Mouse (Mus musculus) cortical plate, adult 2 months (tissue): ENCODE measurements at regions not wholly inside any gene's neighbourhood (a gene's known extent, or its start where the extent isn't known, plus 50 kb on each side); places are given as distances from the start of the nearest gene placed in this dataset.

Experiments
- H3K27ac ChIP-seq: fragments of 200-500 bp; 2 replicates; pipeline ENCODE4 v1.5.1; 2012; ENCODE audit warnings: low read length, control low read depth, inconsistent platforms; ENCODE audit not compliant: insufficient read depth
- H3K4me1 ChIP-seq: fragments of 200-500 bp; 2 replicates; pipeline ENCODE4 v1.6.1; 2011; ENCODE audit warnings: low read length; ENCODE audit not compliant: control insufficient read depth, insufficient read depth
- H3K4me3 ChIP-seq: fragments of 200-500 bp; 2 replicates; pipeline ENCODE4 v1.5.1; 2011; ENCODE audit warnings: mild to moderate bottlenecking, low read length, control low read depth; ENCODE audit not compliant: insufficient read depth
- CTCF ChIP-seq: fragments of 200-500 bp; IDR thresholded peaks from 2 replicates; pipeline ENCODE4 v1.5.1; 2011; ENCODE audit warnings: mild to moderate bottlenecking, control low read depth, low read length; ENCODE audit not compliant: insufficient read depth; ENCODE audit errors: extremely low read depth
- POLR2A ChIP-seq: fragments of 200-500 bp; IDR thresholded peaks from 2 replicates; pipeline ENCODE4 v1.6.1; 2011; ENCODE audit warnings: mild to moderate bottlenecking, low read length, control low read depth; ENCODE audit not compliant: insufficient read depth; ENCODE audit errors: extremely low read depth

DNA sequence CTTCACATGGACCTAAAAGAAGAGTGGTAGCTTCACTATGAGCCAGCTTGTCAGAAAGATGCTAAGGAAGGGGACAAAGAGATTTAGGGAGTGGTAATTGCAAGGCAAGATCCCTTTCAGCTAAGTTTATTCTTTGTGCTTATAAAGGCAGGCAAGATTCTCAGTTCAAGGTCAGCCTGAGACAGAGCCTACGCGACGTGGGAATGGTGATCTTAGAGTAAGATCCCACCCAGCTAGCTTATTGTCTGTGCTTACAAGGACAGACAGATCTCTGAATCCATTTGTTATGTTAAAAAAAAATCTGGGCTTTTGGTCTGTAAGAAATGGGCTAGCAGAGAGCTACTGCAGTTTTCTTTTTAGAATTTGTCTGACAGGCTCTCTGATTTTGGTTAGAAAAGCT lies 253.3 kb upstream of the Ptbp2 start:
- Histone ChIP-seq H3K27ac (no peak overlapping the region), H3K4me1 (no peaks in the 10 kb centered on the region), H3K4me3 (no peak overlapping the region)
- TF ChIP-seq POLR2A, result no peak
- no peak for TF ChIP-seq CTCF

DNA sequence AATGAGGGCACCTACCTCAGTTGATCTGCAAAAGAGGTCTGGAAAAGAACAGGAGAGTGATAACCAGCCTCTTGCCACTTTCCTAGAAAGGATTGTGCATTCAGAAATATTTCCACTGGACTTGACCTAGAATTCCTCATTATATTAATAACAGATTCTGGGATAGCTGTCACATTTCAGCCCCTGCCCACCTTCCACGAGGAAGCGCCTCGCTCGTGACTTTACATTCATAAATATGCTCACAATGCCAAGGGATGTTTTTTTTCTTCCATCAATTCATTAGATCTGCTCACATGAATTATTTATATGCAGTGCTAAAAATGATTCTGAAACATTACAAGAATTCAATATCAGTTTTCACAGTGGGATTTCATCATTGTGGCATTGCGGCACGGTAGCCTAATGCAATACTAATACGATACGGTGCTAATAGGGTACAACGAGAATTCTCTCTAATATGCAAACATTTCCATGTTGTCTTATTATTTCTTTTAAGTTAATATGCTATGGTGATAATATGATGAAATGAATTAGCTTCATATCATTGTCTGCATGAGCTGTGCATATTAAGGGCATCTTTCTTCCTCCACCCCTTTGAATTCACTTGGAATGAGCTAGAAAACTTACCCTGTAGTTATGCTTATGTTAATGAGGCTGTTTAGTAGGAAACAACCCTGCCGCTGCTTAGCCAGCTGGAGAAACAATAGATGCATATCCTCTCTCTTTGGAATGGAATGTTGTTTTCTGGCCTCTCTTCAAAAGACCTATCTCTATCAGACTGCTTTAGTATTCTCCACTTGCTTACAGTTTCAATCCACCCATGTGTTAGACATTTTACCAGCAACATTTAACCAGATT lies 235.8 kb upstream of the Ptbp2 start:
- TF ChIP-seq CTCF (no peak), POLR2A (no peak)
- H3K27ac ChIP-seq, result no peak overlapping the region
- H3K4me3 ChIP-seq, result no peak overlapping the region
- no peaks in the 10 kb centered on the region for H3K4me1 ChIP-seq

DNA sequence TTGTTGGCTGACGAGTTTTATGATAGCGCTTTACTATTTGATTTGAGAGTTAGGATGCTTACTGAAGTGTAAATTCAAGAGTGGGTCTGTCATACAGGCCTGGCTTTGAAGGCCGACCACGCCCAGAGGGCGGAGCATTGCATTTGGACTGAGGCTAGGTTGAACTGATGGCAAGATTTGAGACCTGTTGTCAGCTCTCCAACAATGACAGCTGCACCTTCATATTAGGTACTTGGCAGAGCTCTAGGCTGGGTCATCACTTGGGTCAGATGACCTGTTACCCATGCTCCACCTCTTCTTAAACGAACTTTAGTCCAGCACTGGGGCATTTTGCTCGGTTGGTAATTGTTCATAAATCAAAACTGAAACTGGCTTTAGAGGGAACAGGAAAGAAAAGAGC lies 231.1 kb upstream of the Ptbp2 start:
- TF ChIP-seq CTCF (no peak), POLR2A (no peak)
- H3K27ac ChIP-seq, result no peak overlapping the region
- no peak overlapping the region for H3K4me3 ChIP-seq
- no peaks in the 10 kb centered on the region for H3K4me1 ChIP-seq

DNA sequence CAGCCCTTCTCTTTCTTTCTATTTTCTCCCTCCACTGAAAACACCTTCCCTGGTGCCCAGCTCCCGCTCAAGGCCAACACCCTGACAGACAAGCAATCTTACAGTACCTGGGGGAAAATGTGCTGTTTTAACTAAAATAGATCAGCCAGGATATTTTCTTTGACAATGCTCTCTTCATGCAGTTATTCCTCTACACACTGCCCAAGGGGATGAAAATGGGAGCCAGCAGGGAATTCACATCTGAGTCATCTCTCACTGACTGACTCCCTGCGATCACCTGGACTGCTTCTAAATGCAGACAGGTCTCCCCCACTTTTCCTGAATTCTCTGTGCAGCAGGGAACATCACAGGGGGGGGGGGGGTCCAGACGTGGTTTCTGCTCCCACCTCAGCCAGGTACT lies 227.6 kb upstream of the Ptbp2 start:
- Histone ChIP-seq H3K4me1 (no peaks in the 10 kb centered on the region), H3K27ac (no peak overlapping the region), H3K4me3 (no peak overlapping the region)
- TF ChIP-seq POLR2A (no peak), CTCF (no peak)

DNA sequence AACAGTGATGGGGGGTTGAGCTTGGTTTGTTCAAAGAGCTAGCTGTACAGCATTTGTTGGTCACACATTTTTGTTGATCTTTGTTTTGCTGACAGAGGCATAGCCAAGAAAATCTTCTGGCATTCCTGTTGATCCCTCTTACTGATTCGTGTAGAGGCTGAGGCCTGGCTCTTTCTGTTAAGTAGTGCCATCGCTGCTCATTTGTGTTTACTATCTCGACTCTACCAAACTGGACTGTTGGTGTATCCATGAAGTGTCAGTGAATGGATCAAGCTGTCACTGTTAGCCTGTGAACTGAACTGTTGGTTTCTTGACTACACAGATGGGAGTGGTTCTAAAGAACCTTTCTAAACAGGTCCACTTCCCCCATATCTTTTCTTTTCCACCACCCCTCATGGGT lies 223.8 kb upstream of the Ptbp2 start:
- Histone ChIP-seq H3K27ac (no peak overlapping the region), H3K4me3 (no peak overlapping the region), H3K4me1 (no peaks in the 10 kb centered on the region)
- TF ChIP-seq POLR2A (no peak), CTCF (no peak)

DNA sequence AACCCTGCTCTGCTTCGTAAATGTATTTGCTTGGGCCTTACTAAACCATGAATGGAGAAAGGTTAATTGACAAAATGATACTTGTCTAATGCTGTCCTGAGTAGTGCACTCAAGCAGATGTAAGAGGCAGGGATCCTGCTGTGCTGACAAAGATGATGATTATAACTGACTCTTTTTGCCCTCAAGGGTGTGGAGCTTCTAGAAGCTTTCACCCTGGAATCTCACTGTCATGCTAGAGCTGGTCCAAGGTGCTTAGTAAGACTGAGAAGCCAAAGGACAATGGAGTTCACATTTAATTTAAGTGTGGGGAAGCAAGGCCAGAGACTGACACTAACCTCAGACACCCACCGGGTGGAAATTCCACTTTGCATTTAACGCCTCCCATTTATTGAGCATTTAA lies 220.3 kb upstream of the Ptbp2 start:
- H3K4me1 ChIP-seq, result no peaks in the 10 kb centered on the region
- H3K4me3 ChIP-seq, result no peak overlapping the region
- no peak overlapping the region for H3K27ac ChIP-seq
- TF ChIP-seq POLR2A (no peak), CTCF (no peak)

DNA sequence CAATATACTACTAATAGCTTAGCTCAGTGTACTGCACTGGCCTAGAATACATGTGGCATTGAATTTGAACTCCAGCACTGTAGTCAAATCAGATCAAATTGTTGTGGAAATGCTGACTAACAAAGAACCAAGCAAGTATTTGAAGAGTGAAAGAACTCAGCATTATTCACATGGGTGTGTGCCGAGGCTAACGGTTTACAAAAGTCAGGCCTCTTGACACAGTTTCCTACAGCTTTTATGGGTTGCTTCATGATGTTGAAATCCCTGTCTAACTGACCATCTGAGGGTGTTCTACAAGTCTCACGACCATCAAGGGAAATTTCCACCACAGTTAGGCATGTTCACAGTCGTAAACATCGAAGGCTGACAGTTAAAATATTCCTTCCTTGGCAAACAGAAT lies 216.0 kb upstream of the Ptbp2 start:
- Histone ChIP-seq H3K4me3 (no peak overlapping the region), H3K27ac (no peak overlapping the region), H3K4me1 (no peaks in the 10 kb centered on the region)
- no peak for TF ChIP-seq POLR2A
- no peak for TF ChIP-seq CTCF

DNA sequence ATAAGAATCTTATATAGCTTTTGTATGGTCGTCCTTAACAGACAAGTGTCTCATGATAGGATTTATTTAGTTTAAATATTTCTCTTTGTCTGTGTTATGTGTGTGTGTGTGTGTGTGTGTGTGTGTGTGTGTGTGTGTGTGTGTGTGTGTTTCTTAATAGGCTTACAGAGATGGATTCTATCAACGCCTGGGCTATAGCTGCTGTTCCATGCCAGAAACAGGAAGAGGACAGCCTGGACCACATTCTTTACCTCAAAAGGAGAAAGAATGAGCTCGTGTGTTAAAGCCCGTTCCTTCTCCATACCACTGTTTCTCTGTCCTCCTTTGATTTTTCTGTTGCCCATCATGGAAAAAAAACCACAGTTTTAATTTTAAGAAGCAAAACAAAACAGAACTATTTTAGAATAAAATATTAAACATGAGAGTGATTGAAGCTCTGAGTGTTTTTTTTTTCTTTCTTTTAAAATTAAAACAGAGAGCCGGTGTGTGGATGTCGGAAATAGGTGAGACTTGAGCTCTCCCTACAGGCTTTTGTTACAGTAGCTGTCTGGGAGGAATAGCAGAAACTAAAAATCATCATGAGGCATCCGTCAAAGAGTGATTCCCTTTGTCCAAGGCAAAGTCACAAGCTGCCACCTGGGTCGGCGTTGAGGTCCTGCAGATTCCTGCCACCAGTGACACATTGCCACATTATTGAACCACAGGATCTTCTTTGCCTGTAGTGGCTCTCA lies 212.2 kb upstream of the Ptbp2 start:
- H3K4me3 ChIP-seq, result no peak overlapping the region

DNA sequence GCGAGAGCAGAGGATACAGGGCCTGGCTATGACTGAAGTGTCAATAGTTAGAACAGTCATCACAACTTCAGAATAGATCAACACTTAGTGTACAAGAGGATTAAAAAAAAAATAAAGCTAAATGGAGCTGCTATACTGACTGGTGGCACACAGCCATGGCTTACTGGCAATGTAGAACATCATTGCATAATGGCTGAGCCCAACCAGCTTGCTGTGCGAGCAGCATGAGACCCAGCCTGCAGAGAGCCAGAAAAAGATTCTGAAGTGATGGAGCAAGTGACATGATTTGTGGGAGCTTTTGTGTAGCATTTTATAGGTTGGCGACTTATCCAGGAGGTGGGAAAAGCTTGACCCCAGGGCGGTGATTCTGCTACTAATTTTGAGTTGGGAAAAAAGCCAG lies 211.5 kb upstream of the Ptbp2 start:
- H3K4me1 ChIP-seq, result no peaks in the 10 kb centered on the region
- H3K27ac ChIP-seq, result no peak overlapping the region
- TF ChIP-seq POLR2A, result no peak
- TF ChIP-seq CTCF, result no peak
- no peak overlapping the region for H3K4me3 ChIP-seq

More for the DNA sequence above, 212.2 kb upstream of the Ptbp2 start:
- no peak overlapping the region for H3K27ac ChIP-seq
- 0 out of 2 replicates have a peak, but pooled peaks have one; percentile 12 for TF ChIP-seq CTCF
- no peak for TF ChIP-seq POLR2A
- no peaks in the 10 kb centered on the region for H3K4me1 ChIP-seq
